Mouse (Mus musculus) left cerebral cortex, adult 11 months (tissue): Measurements from ENCODE around the gene Pamr1.
A peak's percentile ranks its signal among the peaks of the same experiment; 100 is the strongest.

Experiments
- DNase-seq: peaks from one replicate; pipeline ENCODE4 v3.0.0; 2022; ENCODE audit warnings: low spot score

The Pamr1 gene

DNA sequence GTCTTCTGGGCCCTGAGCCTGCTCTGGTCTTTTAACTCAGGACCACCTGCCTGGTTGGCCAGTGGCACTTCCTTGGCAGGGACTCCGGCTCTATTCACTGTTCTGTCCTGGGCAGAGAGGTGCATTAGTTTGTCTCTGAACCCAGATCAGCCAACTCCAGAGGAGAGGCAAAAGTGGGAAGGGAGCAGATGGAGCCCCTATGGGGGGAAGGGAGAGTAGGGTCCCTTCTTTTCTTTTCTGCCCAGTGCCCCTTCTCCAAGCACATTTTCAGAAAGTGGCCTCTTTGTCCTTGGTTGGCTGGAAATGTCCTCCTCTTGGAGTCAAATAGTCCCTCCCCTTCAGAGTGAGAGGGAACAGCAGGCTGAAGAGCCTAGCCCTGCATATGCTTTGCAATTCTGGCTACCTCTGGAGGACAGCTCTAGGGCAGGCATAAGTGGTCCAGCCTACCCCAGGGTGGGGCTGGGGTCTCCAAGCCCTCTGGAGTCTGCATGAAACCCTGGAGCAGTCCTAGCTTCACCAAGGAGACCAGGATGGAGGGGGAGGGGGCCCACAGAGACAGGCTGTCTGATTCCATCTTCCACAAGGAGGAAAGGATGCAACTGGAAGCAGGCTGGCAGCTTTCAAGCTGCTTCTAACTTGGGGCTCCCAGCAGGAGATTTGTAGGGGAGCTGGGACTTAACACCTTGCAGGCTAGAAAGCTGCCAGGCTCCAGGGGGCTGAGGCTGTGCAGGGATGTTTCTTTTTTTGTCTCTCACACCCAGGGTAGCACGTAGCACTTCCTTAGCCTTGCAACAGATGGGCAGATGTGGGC, 49.3 kb downstream of the Pamr1 start:
- peak; percentile 49 for DNase-seq

DNA sequence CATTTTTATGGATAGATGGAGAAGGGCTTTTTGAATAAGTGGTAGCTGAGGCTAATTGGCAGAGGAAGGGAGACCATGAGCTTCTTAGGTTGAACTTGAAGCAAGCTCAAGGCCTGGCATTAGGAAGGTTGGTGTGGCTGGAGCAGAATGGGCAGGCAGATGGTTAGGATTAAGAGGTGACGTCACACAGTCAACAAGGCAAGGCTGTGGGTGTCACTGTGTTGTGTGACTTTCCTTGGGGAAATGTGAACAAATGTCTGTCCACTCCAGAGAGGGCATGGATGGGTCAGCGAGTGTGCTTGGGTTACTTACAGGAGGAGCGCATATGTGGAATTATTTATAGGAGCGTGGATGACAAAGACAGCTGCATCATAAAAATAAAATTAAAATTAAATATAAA, 50.7 kb downstream of the Pamr1 start:
- DNase-seq = no peak

- DNase-seq = no peak
These were observed 60.7 kb downstream of the Pamr1 start for GRCm38 (mm10) chr2:102610485-102610884.

DNA sequence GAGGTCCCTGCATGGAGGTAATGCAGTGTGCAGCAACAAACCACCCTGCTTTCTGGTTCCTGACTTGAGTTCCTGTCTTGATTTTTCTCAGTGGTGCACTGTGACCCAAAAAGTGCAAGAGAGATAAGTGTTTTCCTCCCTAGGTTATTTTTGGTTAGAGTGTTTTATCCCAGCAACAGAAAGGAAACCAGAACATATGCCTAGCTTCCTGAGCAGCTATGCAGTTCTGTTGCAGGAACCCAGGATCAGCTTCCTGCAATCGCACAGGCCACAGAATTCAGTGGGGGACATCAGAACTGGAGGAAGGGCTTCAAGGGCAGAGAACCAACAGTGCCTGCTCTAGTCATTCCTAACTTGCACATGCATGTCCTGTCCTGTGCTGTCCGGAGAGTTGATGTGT, 66.8 kb downstream of the Pamr1 start:
- no peak for DNase-seq

DNA sequence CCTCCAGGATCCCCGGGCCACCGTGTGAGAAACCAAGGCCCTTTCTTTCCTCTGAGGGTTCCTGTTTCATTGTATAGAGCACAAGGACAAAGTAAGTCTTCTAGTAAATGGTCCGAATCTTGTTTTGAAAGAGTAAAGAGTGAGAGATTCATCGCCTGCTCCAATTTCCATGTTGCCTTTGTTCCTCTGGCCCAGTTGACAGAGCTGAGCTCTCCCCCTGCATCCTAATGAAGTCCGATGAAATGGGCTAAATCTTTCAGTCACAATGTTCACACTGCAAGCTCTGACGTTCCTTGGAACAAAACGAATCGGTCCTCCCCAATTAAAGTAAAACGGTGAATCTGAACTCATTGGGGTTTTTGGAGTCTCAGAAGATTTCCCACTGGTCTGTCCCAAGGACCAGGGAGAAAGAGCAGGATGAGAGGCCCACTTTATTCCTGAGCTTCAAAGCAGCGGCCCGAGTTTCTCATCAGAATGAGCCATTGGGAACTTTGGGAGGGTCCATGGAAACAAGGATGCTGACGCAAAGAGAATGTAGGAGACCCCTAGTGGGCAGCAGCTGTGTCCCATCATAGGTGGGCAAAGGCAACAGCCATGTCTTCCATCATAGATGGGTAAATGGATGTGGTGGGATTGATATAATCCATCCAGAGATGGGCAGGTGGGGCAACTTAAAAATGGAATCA, 71.1 kb downstream of the Pamr1 start:
- DNase-seq = peak; percentile 29

DNA sequence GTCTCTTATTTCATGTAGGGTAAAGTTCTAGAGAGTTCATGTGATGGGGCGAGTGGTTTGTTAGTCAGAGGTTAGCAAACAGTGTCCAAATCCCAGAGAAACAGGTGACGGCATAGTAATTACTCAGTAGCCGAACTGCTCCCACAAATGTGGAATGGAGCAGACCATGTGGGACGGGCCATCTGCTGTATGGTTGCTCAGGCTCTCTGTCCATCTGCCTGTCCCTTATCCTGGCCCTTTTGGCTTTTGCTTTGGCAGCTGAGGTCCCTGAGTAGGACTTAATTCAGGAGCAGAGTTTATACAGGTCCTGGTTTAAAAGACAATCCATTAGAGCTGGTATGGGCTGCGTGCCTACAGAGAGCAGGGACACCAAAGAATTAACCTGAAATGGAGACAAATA, 72.4 kb downstream of the Pamr1 start:
- no peak for DNase-seq

GRCm38 (mm10) chr2:102622943-102623342, 73.1 kb downstream of the Pamr1 start:
- DNase-seq = no peak

DNA sequence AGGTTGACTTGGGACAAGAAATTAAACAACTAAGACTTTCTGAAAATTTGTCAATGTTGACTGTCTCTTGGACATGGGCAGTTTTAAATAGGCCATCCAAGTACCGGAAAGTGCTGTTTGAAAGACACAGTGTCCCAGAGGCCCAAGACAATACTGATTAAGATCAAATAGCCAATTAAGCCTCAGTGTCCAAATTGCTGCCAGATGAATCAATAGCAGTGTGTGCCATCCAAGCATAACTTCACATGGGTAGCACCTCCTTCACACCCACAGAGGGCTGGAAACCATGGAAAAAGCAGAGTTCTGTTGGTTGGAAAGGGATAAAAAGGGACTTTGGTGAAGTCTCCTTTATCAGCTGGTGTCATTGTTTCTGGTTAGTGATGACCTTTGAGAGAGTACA, 74.7 kb downstream of the Pamr1 start:
- DNase-seq = no peak

GRCm38 (mm10) chr2:102632361-102632760, 82.5 kb downstream of the Pamr1 start:
- no peak for DNase-seq

GRCm38 (mm10) chr2:102634010-102634409, 84.2 kb downstream of the Pamr1 start:
- DNase-seq = no peak

- DNase-seq = no peak
These were observed 85.8 kb downstream of the Pamr1 start for GRCm38 (mm10) chr2:102635523-102636060.

DNA sequence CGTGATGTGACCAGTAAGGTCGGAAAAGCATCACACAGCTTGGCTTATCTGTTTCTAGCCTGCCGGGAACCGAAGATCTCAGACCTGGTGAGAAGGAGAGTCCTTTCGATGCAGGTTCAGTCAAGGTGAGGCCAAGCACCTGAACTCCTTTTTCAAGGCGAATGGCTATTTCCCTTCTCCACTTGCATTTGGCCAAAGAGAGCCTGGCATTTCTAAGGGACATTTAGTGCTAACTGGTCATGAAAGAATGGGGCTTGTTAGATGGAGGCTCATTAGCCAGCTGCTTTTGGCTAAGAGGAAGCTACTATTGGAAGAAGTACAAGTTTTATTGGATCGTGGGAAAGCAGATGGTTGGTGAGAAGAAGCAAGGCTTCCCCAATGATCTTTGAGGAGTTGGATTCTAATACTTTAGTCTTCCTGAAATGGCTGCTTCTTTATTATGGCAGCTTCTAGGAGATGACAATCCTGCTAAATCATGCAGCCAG, 86.3 kb downstream of the Pamr1 start:
- no peak for DNase-seq

- DNase-seq = no peak
These were observed 88.3 kb downstream of the Pamr1 start for GRCm38 (mm10) chr2:102638140-102638539.

- DNase-seq = no peak
These were observed 88.9 kb downstream of the Pamr1 start for GRCm38 (mm10) chr2:102638690-102639089.

GRCm38 (mm10) chr2:102648845-102649500, 99.2 kb downstream of the Pamr1 start:
- DNase-seq = peak; percentile 47

DNA sequence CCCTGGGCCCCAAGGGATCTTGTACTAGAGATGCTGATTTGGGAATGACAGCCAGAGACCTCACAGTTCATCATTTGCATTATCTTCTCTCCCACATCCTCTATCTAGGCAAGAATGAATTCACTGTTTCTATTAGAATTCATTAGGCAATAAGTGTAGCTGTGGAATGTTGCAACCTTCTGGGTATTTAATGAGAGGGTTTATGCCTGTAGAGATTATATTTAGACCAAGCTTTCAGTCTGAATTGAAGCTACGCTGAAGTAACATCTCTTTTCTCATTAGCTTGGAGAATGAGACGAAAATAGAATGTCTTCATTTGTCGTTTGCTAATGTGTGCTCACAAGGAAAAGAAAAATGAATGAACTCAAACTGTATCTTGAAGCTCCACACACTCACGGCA, 100.5 kb downstream of the Pamr1 start:
- no peak for DNase-seq

DNA sequence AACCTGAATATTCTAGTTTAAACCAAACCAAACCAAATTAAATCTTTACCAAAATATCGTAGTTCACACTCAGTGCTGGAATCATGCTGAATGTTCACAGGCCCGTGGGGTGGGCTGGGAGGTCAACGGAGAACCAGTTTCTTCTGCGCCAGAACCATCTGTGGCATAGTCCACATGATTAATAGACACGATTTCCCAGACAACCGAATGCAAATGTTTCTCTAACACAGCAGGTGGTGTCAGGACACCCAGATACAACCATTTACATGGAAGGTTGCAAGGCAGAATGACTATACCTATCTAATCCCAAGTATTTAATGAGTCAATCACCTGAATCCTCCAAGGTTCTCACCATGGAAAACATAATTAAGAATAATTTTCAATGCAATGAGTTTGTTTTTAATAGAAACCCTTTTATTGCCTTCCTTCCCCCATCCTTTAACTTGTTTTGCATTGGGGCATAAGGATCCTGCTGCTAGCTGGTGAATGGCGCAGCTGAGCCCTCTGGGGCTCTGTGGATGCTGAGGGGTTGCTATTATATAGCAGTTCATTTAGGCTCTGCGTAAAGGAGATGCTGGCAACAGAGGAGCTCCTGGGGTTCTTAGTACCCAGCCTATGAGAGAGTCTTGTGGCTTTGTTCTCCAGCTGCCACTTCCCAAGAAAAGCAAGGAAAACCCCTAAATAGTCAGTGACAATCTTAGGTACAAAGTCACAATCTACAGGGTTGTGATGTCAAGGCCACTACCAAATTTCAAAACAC, 106.3 kb downstream of the Pamr1 start:
- no peak for DNase-seq

DNA sequence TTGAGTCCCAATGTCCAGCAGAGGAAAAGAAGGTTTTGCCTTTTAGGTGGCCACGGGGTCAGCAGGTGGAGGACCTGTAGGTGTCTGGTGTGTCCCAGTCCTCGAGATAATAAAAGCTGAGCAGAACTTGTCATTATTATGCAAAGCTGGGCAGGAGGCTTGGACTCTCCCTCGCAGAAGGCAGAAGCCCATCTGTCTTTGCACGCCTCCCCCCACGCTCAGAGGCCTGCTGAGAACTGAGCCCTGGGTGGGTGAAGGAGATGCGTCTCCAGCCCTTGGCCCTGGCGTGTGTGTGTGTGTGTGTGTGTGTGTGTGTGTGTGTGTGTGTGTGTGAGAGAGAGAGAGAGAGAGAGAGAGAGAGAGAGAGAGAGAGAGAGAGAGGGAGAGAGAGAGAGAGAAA, 107.9 kb downstream of the Pamr1 start:
- DNase-seq = no peak

DNA sequence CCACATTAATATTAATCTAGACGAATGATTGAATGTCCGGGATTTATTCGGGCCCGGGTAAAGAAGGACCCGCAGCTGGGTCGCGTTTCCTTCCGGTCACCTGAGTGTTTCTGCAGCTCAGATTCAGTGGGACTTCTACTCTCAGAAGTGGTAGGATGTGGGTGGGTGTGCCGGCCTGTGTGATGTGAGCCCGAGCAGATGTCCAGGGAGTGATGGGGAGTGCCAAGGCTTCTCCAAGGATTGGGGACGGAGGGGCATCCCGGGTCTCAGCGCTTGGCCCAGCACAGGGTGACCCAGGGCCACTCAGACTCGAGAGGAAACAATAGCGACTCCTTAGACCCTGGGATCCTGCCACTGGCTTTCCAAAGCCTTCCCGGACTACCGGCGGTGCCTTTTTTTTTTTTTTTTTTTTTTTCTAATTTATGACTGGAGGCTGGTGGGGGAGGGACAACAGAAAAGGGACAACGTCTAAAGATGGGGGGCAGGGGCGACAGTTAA, 108.4 kb downstream of the Pamr1 start, which contains the start of gene Slc1a2:
Slc1a2 (plus strand) TSS at position 497 of the 498 bp plus-strand sequence.
- DNase-seq = no peak

DNA sequence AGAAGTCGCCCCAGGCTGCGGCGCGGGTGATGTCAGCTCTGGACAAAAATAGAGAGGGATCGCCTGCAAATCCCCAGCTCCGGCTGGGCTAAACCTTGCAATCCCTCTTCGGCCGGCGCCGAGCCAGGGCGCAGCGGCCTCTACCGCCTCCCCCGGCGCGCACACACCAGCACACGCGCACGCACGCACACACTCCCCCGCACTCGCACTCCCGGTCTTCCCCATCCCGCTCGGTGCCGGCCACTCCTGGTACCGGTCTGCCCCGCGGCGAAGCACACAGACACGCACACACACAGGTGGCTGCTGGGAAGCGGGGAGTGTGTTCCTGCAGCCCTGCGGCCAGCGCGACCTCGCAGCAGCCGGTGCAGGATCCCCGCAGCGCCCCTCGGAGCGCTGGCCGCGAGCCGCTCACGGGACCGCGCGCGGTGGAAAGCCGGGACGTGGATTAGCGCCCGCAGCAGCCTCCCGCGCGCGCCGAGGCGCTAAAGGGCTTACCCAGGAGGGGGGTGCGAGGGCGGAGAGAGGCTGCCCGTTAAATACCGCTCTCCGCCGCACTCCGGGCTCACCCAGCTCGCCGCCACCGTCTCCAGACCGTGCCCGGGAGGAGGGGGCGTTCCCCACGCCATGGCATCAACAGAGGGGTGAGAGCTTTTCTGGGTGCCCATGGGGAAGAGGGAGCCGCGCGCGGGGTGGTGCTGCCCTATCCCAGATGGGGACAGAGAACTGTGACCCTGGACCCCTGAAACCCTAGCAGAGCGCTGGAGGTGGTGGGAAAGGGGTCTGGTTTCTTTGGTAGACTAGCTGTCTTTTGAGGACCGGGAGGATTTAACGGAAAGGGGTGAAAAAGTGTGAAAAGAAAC, 109.1 kb downstream of the Pamr1 start:
- peak; percentile 60 for DNase-seq

GRCm38 (mm10) chr2:102659521-102659830, 109.7 kb downstream of the Pamr1 start:
- DNase-seq = no peak
